Mouse (Mus musculus) ovary, postnatal 10 days (tissue): ENCODE data around the gene Mex3d.
"Not testable (repeated sequence)": the region's sequence is repeated elsewhere in the genome, so short reads cannot be mapped to it uniquely, and the experiment has no call there.

Experiments used
- DNase-seq: peaks from one replicate; pipeline ENCODE4 v3.0.0; 2022; ENCODE audit warnings: low spot score

The Mex3d gene

GRCm38 (mm10) chr10:80355431-80355830, 32.0 kb downstream of the Mex3d start:
- no peak for DNase-seq

GRCm38 (mm10) chr10:80352727-80353126, 34.7 kb downstream of the Mex3d start:
- DNase-seq: no peak

- DNase-seq: no peak
Observed at GRCm38 (mm10) chr10:80351896-80352295, 35.6 kb downstream of the Mex3d start.

GRCm38 (mm10) chr10:80350292-80350691, 37.2 kb downstream of the Mex3d start:
- DNase-seq: peak; percentile 82

GRCm38 (mm10) chr10:80348981-80349380, 38.5 kb downstream of the Mex3d start:
- no peak for DNase-seq

GRCm38 (mm10) chr10:80348244-80348781, 39.1 kb downstream of the Mex3d start, which contains the start of gene Adamtsl5:
Adamtsl5 (minus strand) TSS chr10:80348412.
- DNase-seq: no peak

- DNase-seq: no peak
Observed at GRCm38 (mm10) chr10:80347514-80347967, 39.9 kb downstream of the Mex3d start.

- DNase-seq: not testable (repeated sequence)
Observed at GRCm38 (mm10) chr10:80345929-80346328, 41.5 kb downstream of the Mex3d start.

- no peak for DNase-seq
Observed at GRCm38 (mm10) chr10:80345122-80345521, 42.3 kb downstream of the Mex3d start.

- no peak for DNase-seq
Observed at GRCm38 (mm10) chr10:80344131-80344661, 43.3 kb downstream of the Mex3d start.

- no peak for DNase-seq
Observed at GRCm38 (mm10) chr10:80343425-80343895, 44.0 kb downstream of the Mex3d start.

- no peak for DNase-seq
Observed at GRCm38 (mm10) chr10:80342749-80343424, 44.6 kb downstream of the Mex3d start.

- DNase-seq: no peak
Observed at GRCm38 (mm10) chr10:80342305-80342748, 45.1 kb downstream of the Mex3d start.

- DNase-seq: no peak
Observed at GRCm38 (mm10) chr10:80341491-80342304, 45.8 kb downstream of the Mex3d start.

GRCm38 (mm10) chr10:80341026-80341425, 46.4 kb downstream of the Mex3d start:
- DNase-seq: no peak

- DNase-seq: peak; percentile 74
Observed at GRCm38 (mm10) chr10:80339941-80340750, 47.3 kb downstream of the Mex3d start.

GRCm38 (mm10) chr10:80336263-80336662, 51.2 kb downstream of the Mex3d start:
- no peak for DNase-seq

GRCm38 (mm10) chr10:80332525-80332989, 54.9 kb downstream of the Mex3d start:
- DNase-seq: no peak

GRCm38 (mm10) chr10:80331636-80332524, 55.6 kb downstream of the Mex3d start:
- no peak for DNase-seq

GRCm38 (mm10) chr10:80330888-80331287, 56.6 kb downstream of the Mex3d start:
- no peak for DNase-seq
